Mouse (Mus musculus) heart, embryonic 16.5 days (tissue): ENCODE measurements around the gene Cnga1. TPM values are rescaled to one million over a fixed set of nuclear protein-coding genes. Genes with fewer than 3 reads are reported as not detected.

Experiments used
- ATAC-seq: fragments of 200-750 bp; cut with Nextera tagmentation; replicated peaks from 2 replicates; pipeline ENCODE4 v1.8.0; 2017; ENCODE audit warnings: moderate number of reproducible peaks; ENCODE audit not compliant: insufficient read depth, low FRiP score; ENCODE audit errors: extremely low read depth
- H3K27ac ChIP-seq: fragments of 300-500 bp; sonication (generic); 2 replicates; pipeline ENCODE4 v1.5.1; 2014; ENCODE audit warnings: mild to moderate bottlenecking, low read length, control low read depth, moderate library complexity
- H3K27me3 ChIP-seq: fragments of 300-500 bp; sonication (generic); 2 replicates; pipeline ENCODE4 v1.6.1; 2014; ENCODE audit warnings: low read length, mixed read lengths; ENCODE audit not compliant: control insufficient read depth, insufficient read depth
- H3K36me3 ChIP-seq: fragments of 300-500 bp; sonication (generic); 2 replicates; pipeline ENCODE4 v1.6.1; 2014; ENCODE audit not compliant: control insufficient read depth, insufficient read depth
- H3K4me1 ChIP-seq: fragments of 300-500 bp; sonication (generic); 2 replicates; pipeline ENCODE4 v1.6.1; 2014; ENCODE audit warnings: low read length, mixed read lengths; ENCODE audit not compliant: control insufficient read depth, insufficient read depth
- H3K4me2 ChIP-seq: fragments of 300-500 bp; sonication (generic); 2 replicates; pipeline ENCODE4 v1.6.1; 2014; ENCODE audit warnings: low read depth, mild to moderate bottlenecking, control low read depth, low read length
- H3K4me3 ChIP-seq: fragments of 300-500 bp; sonication (generic); 2 replicates; pipeline ENCODE4 v1.5.1; 2014; ENCODE audit warnings: mild to moderate bottlenecking, control low read depth, low read length
- H3K9ac ChIP-seq: fragments of 300-500 bp; sonication (generic); 2 replicates; pipeline ENCODE4 v1.6.1; 2014; ENCODE audit warnings: low read length, control low read depth
- H3K9me3 ChIP-seq: fragments of 300-500 bp; sonication (generic); replicated peaks from 2 replicates; pipeline ENCODE4 v1.6.1; 2016; ENCODE audit warnings: low read length; ENCODE audit not compliant: control insufficient read depth
- whole genome bisulfite sequencing: fragments of 180-500 bp; shearing (Covaris S2); extraction: QIAGEN DNeasy Blood & Tissue Kit; methylation state at CpG from one replicate; pipeline ENCODE4 v1.1.7; 2014; 5-methylcytosine and 5-hydroxymethylcytosine counted together
- polyA plus RNA-seq: library from polyadenylated mRNA; unstranded; fragments of >200 nt; fragmentation: Nextera tagmentation; extraction: Ambion mirVana; gene quantifications from 2 replicates; pipeline ENCODE4 v1.2.1, GENCODE M21; 2015

Cnga1 gene
- not detected in 2 replicates for polyA plus RNA-seq

- H3K4me2 ChIP-seq: no peak within 1 kb of the TSS
- no peak for ATAC-seq
- no peak within 1 kb of the TSS for H3K27ac ChIP-seq
- no peaks in the 10 kb centered on the region for H3K36me3 ChIP-seq
- H3K9ac ChIP-seq: no peak within 1 kb of the TSS
- no peak within 1 kb of the TSS for H3K4me3 ChIP-seq
- H3K9me3 ChIP-seq: no peaks in the 10 kb centered on the region
- peaks cover 4% of the 10 kb centered on the region; the same call in 1 of the 2 replicates for H3K4me1 ChIP-seq
- 93% methylated on average over 1 of the region's 1 CpGs for WGBS
- H3K27me3 ChIP-seq: peaks cover 11% of the 10 kb centered on the region
Measured at GRCm38 (mm10) chr5:72644175-72644574, at the start of gene Cnga1. Cnga1 (minus strand) TSS chr5:72644275.

GRCm38 (mm10) chr5:72690516-72690915 is 46.4 kb upstream of the Cnga1 start:
- Histone ChIP-seq H3K36me3 (no peaks in the 10 kb centered on the region), H3K9ac (no peak overlapping the region), H3K4me1 (no peaks in the 10 kb centered on the region), H3K27me3 (no peaks in the 10 kb centered on the region), H3K27ac (no peak overlapping the region), H3K9me3 (peaks cover 3% of the 10 kb centered on the region; the same call in 1 of the 2 replicates), H3K4me2 (no peak overlapping the region), H3K4me3 (no peak overlapping the region)
- no peak for ATAC-seq
- WGBS: 89% methylated on average over 5 of the region's 5 CpGs

- Histone ChIP-seq H3K4me1 (no peaks in the 10 kb centered on the region), H3K4me2 (no peak overlapping the region), H3K27me3 (no peaks in the 10 kb centered on the region), H3K9me3 (peaks cover 3% of the 10 kb centered on the region; the same call in 1 of the 2 replicates), H3K9ac (no peak overlapping the region), H3K36me3 (no peaks in the 10 kb centered on the region), H3K4me3 (no peak overlapping the region), H3K27ac (no peak overlapping the region)
- no peak for ATAC-seq
- 87% methylated on average over 7 of the region's 7 CpGs for WGBS
Measured at GRCm38 (mm10) chr5:72689556-72689955, 45.5 kb upstream of the Cnga1 start.

- Histone ChIP-seq H3K4me1 (no peaks in the 10 kb centered on the region), H3K36me3 (no peaks in the 10 kb centered on the region), H3K27me3 (no peaks in the 10 kb centered on the region), H3K9me3 (peaks cover 5% of the 10 kb centered on the region), H3K27ac (no peak overlapping the region), H3K4me3 (no peak overlapping the region), H3K4me2 (no peak overlapping the region), H3K9ac (no peak overlapping the region)
- 70% methylated on average over 6 of the region's 6 CpGs for WGBS
- ATAC-seq: no peak
Measured at GRCm38 (mm10) chr5:72681451-72681850, 37.4 kb upstream of the Cnga1 start.

- H3K9me3 ChIP-seq: no peaks in the 10 kb centered on the region
- no peaks in the 10 kb centered on the region for H3K36me3 ChIP-seq
- no peaks in the 10 kb centered on the region for H3K27me3 ChIP-seq
- no peak overlapping the region for H3K4me3 ChIP-seq
- no peak overlapping the region for H3K27ac ChIP-seq
- WGBS: 75% methylated on average over 9 of the region's 9 CpGs
- ATAC-seq: no peak
- no peaks in the 10 kb centered on the region for H3K4me1 ChIP-seq
- no peak overlapping the region for H3K4me2 ChIP-seq
- H3K9ac ChIP-seq: no peak overlapping the region
Measured at GRCm38 (mm10) chr5:72674994-72675542, 31.0 kb upstream of the Cnga1 start.

- Histone ChIP-seq H3K9ac (no peak overlapping the region), H3K36me3 (no peaks in the 10 kb centered on the region), H3K27ac (no peak overlapping the region), H3K4me3 (no peak overlapping the region), H3K27me3 (no peaks in the 10 kb centered on the region), H3K4me2 (no peak overlapping the region), H3K9me3 (no peaks in the 10 kb centered on the region), H3K4me1 (no peaks in the 10 kb centered on the region)
- 64% methylated on average over 8 of the region's 8 CpGs for WGBS
- no peak for ATAC-seq
Measured at GRCm38 (mm10) chr5:72671017-72671699, 27.1 kb upstream of the Cnga1 start.

GRCm38 (mm10) chr5:72668351-72668750 is 24.3 kb upstream of the Cnga1 start:
- no peak overlapping the region for H3K4me3 ChIP-seq
- no peak overlapping the region for H3K9ac ChIP-seq
- no peak for ATAC-seq
- H3K36me3 ChIP-seq: no peaks in the 10 kb centered on the region
- no peaks in the 10 kb centered on the region for H3K4me1 ChIP-seq
- H3K27me3 ChIP-seq: no peaks in the 10 kb centered on the region
- no peak overlapping the region for H3K27ac ChIP-seq
- H3K9me3 ChIP-seq: no peaks in the 10 kb centered on the region
- WGBS: 75% methylated on average over 9 of the region's 9 CpGs
- no peak overlapping the region for H3K4me2 ChIP-seq

GRCm38 (mm10) chr5:72666428-72666827 is 22.4 kb upstream of the Cnga1 start:
- Histone ChIP-seq H3K9me3 (no peaks in the 10 kb centered on the region), H3K27ac (no peak overlapping the region), H3K4me1 (no peaks in the 10 kb centered on the region), H3K36me3 (no peaks in the 10 kb centered on the region), H3K27me3 (no peaks in the 10 kb centered on the region), H3K4me3 (no peak overlapping the region), H3K4me2 (no peak overlapping the region), H3K9ac (no peak overlapping the region)
- ATAC-seq: no peak
- WGBS: 78% methylated on average over 7 of the region's 7 CpGs

GRCm38 (mm10) chr5:72665281-72665680 is 21.2 kb upstream of the Cnga1 start:
- WGBS: 27% methylated on average over 5 of the region's 5 CpGs
- H3K4me3 ChIP-seq: no peak overlapping the region
- H3K9ac ChIP-seq: no peak overlapping the region
- H3K4me1 ChIP-seq: no peaks in the 10 kb centered on the region
- no peaks in the 10 kb centered on the region for H3K27me3 ChIP-seq
- no peaks in the 10 kb centered on the region for H3K9me3 ChIP-seq
- H3K27ac ChIP-seq: no peak overlapping the region
- no peak overlapping the region for H3K4me2 ChIP-seq
- ATAC-seq: no peak
- no peaks in the 10 kb centered on the region for H3K36me3 ChIP-seq
